Comparison of ENCODE assay signal across 9 mouse cellular contexts in genomic region chr7:34798039-34798438, GRCm38 (mm10). TPM values are rescaled to one million over a fixed set of nuclear protein-coding genes. Genes with fewer than 3 reads are reported as not detected.
A peak's percentile ranks its signal among the peaks of the same experiment; 100 is the strongest.
DNase-seq lines count a peak whose midpoint lies in the region; ATAC-seq and TF ChIP-seq lines count a peak whose summit lies in the region.
"Had no signal": no experiment of that assay in that cellular context is flagged by ENCODE, and none has a peak within 500 bp of the region (broad histone marks: within the 10 kb centered on the region; RNA-seq: fewer than 3 reads in every experiment).

No protein-coding gene starts in this region.

- H3K36me3 ChIP-seq in liver, embryonic 11.5 days (ENCODE audit: control insufficient read depth, insufficient read depth, low read length) = no peaks in the 10 kb centered on the region
- no peaks in the 10 kb centered on the region for H3K36me3 ChIP-seq in liver, postnatal 0 days (replicated peaks; ENCODE audit: insufficient read depth, low read length)
- no peaks in the 10 kb centered on the region for H3K36me3 ChIP-seq in embryonic facial prominence, embryonic 13.5 days
- H3K36me3 ChIP-seq in hindbrain, embryonic 12.5 days = no peaks in the 10 kb centered on the region
- no peaks in the 10 kb centered on the region for H3K36me3 ChIP-seq in midbrain, postnatal 0 days (ENCODE audit: insufficient read depth, low read length)

- no peak overlapping the region for H3K9ac ChIP-seq in liver, embryonic 11.5 days (ENCODE audit: low read depth, low read length)
- H3K9ac ChIP-seq in liver, postnatal 0 days (replicated peaks) = no peak overlapping the region
- H3K9ac ChIP-seq in embryonic facial prominence, embryonic 13.5 days = peak overlapping the region; percentile 27; the same call in 1 of the 2 replicates
- H3K9ac ChIP-seq in hindbrain, embryonic 12.5 days = 0 out of 2 replicates have a peak overlapping the region, but pooled peaks have one; percentile 23
- H3K9ac ChIP-seq in midbrain, postnatal 0 days (replicated peaks; ENCODE audit: low read length, poor library complexity, severe bottlenecking) = peak overlapping the region; percentile 13; the same call in 1 of the 2 replicates

- no peak for DNase-seq in liver, embryonic 11.5 days (ENCODE audit: low spot score)
- DNase-seq in liver, postnatal 0 days = no peak
- no peak for DNase-seq in midbrain, postnatal 0 days (ENCODE audit: low spot score)
- DNase-seq in thymus, postnatal 25 days = no peak
- no peak for DNase-seq in right cerebral cortex, postnatal 36 days (ENCODE audit: low spot score in 2 of 2)
- no peak for DNase-seq in right cerebral cortex, postnatal 4 days
- DNase-seq: lung, adult 2 months had no signal

- 0 out of 2 replicates have a peak, but pooled peaks have one; percentile 18 for ATAC-seq in liver, embryonic 11.5 days (replicated peaks; ENCODE audit: low FRiP score)
- ATAC-seq in liver, postnatal 0 days = no peak
- no peak for ATAC-seq in embryonic facial prominence, embryonic 13.5 days (ENCODE audit: insufficient number of reproducible peaks, insufficient read depth, low FRiP score, low TSS enrichment, low read depth)
- peak; percentile 29; the same call in 1 of the 2 replicates for ATAC-seq in hindbrain, embryonic 12.5 days (ENCODE audit: low FRiP score)
- ATAC-seq in midbrain, postnatal 0 days (ENCODE audit: low FRiP score) = 0 out of 2 replicates have a peak, but pooled peaks have one; percentile 23

- H3K4me3 ChIP-seq in liver, embryonic 11.5 days (ENCODE audit: low read depth, low read length) = no peak overlapping the region
- H3K4me3 ChIP-seq in liver, postnatal 0 days (ENCODE audit: low read depth, low read length) = no peak overlapping the region
- H3K4me3 ChIP-seq in embryonic facial prominence, embryonic 13.5 days = no peak overlapping the region
- no peak overlapping the region for H3K4me3 ChIP-seq in hindbrain, embryonic 12.5 days
- no peak overlapping the region for H3K4me3 ChIP-seq in midbrain, postnatal 0 days (ENCODE audit: low read depth, low read length)

- H3K27ac ChIP-seq in liver, embryonic 11.5 days (ENCODE audit: low read depth, low read length) = no peak overlapping the region
- H3K27ac ChIP-seq in liver, postnatal 0 days (ENCODE audit: low read depth) = no peak overlapping the region
- no peak overlapping the region for H3K27ac ChIP-seq in embryonic facial prominence, embryonic 13.5 days
- H3K27ac ChIP-seq in hindbrain, embryonic 12.5 days = peak overlapping the region; percentile 80
- 0 out of 2 replicates have a peak overlapping the region, but pooled peaks have one; percentile 18 for H3K27ac ChIP-seq in midbrain, postnatal 0 days (ENCODE audit: low read depth, low read length)

- WGBS in liver, embryonic 11.5 days = 9% methylated on average over 12 of the region's 12 CpGs
- WGBS in liver, postnatal 0 days (ENCODE audit: insufficient replicate concordance) = 16% methylated on average over 12 of the region's 12 CpGs
- WGBS in embryonic facial prominence, embryonic 13.5 days = 3% methylated on average over 12 of the region's 12 CpGs
- WGBS in hindbrain, embryonic 12.5 days = 7% methylated on average over 12 of the region's 12 CpGs
- WGBS in midbrain, postnatal 0 days = 3% methylated on average over 12 of the region's 12 CpGs

- no peak for TF ChIP-seq CTCF in liver, postnatal 0 days (IDR thresholded peaks at IDR 0.05; ENCODE audit: low read depth)
- no peak for TF ChIP-seq CTCF in midbrain, postnatal 0 days (IDR thresholded peaks at IDR 0.05)

- H3K9me3 ChIP-seq in liver, embryonic 11.5 days (ENCODE audit: control insufficient read depth, low read length) = no peaks in the 10 kb centered on the region
- H3K9me3 ChIP-seq in liver, postnatal 0 days (ENCODE audit: low read length) = no peaks in the 10 kb centered on the region
- H3K9me3 ChIP-seq in embryonic facial prominence, embryonic 13.5 days = no peaks in the 10 kb centered on the region
- no peaks in the 10 kb centered on the region for H3K9me3 ChIP-seq in hindbrain, embryonic 12.5 days (replicated peaks)
- no peaks in the 10 kb centered on the region for H3K9me3 ChIP-seq in midbrain, postnatal 0 days (ENCODE audit: low read length)

- peaks cover 5% of the 10 kb centered on the region; the same call in 1 of the 2 replicates for H3K4me1 ChIP-seq in liver, embryonic 11.5 days (replicated peaks; ENCODE audit: control insufficient read depth, insufficient read depth, low read length)
- H3K4me1 ChIP-seq in liver, postnatal 0 days (ENCODE audit: insufficient read depth) = no peaks in the 10 kb centered on the region
- peaks cover 29% of the 10 kb centered on the region for H3K4me1 ChIP-seq in embryonic facial prominence, embryonic 13.5 days
- peaks cover 37% of the 10 kb centered on the region for H3K4me1 ChIP-seq in hindbrain, embryonic 12.5 days
- peaks cover 10% of the 10 kb centered on the region; the same call in 1 of the 2 replicates for H3K4me1 ChIP-seq in midbrain, postnatal 0 days (ENCODE audit: insufficient read depth, low read length)

- peak overlapping the region; percentile 34 for H3K4me2 ChIP-seq in liver, embryonic 11.5 days
- H3K4me2 ChIP-seq in liver, postnatal 0 days (ENCODE audit: low read depth, low read length) = no peak overlapping the region
- H3K4me2 ChIP-seq in embryonic facial prominence, embryonic 13.5 days = peak overlapping the region; percentile 50
- peak overlapping the region; percentile 34 for H3K4me2 ChIP-seq in hindbrain, embryonic 12.5 days (replicated peaks)
- H3K4me2 ChIP-seq in midbrain, postnatal 0 days (ENCODE audit: low read depth, low read length, poor library complexity, severe bottlenecking) = 0 out of 2 replicates have a peak overlapping the region, but pooled peaks have one; percentile 12

- no peak for TF ChIP-seq EP300 in liver, postnatal 0 days (IDR thresholded peaks at IDR 0.05; ENCODE audit: low read depth)

- peaks cover 4% of the 10 kb centered on the region; the same call in 1 of the 2 replicates for H3K27me3 ChIP-seq in liver, embryonic 11.5 days (replicated peaks; ENCODE audit: control insufficient read depth, insufficient read depth, low read length)
- 0 out of 2 replicates have a peak, but pooled peaks cover 2% of the 10 kb centered on the region for H3K27me3 ChIP-seq in liver, postnatal 0 days (ENCODE audit: insufficient read depth, low read length)
- H3K27me3 ChIP-seq in embryonic facial prominence, embryonic 13.5 days = no peaks in the 10 kb centered on the region
- no peaks in the 10 kb centered on the region; the same call in 1 of the 2 replicates for H3K27me3 ChIP-seq in hindbrain, embryonic 12.5 days
- no peaks in the 10 kb centered on the region for H3K27me3 ChIP-seq in midbrain, postnatal 0 days (ENCODE audit: insufficient read depth, low read length)

RNA-seq across cellular contexts. Expression of gene Chst8, which starts 14.5 kb away (rescaled TPM):
- 0.75 and 0.79 TPM in 2 replicates for polyA plus RNA-seq in liver, embryonic 11.5 days (2014; fragmentation: Nextera tagmentation; extraction: Ambion mirVana)
- 0.21 and 0.47 TPM in 2 replicates for polyA plus RNA-seq in liver, postnatal 0 days (2015; fragmentation: Nextera tagmentation; extraction: Ambion mirVana)
- 3.7 and 4.0 TPM in 2 replicates for polyA plus RNA-seq in embryonic facial prominence, embryonic 13.5 days (2015; fragmentation: Nextera tagmentation; extraction: Ambion mirVana)
- 22.4 and 24.7 TPM in 2 replicates for polyA plus RNA-seq in hindbrain, embryonic 12.5 days (2016; fragmentation: Nextera tagmentation; extraction: Ambion mirVana)
- total RNA-seq in midbrain, postnatal 0 days (2014; rRNA removed) = 17.4 and 20.1 TPM in 2 replicates
- 13.5 and 16.2 TPM in 2 replicates for polyA plus RNA-seq in midbrain, postnatal 0 days (2015; fragmentation: Nextera tagmentation; extraction: Ambion mirVana)

Comparison
In these comparisons a context has a peak if more than half of its experiments do, and no peak if none do; other contexts are left out.
1. ATAC-seq: peak in liver, embryonic 11.5 days (single experiment), hindbrain, embryonic 12.5 days (single experiment) and midbrain, postnatal 0 days (single experiment); none in liver, postnatal 0 days (single experiment) and embryonic facial prominence, embryonic 13.5 days (single experiment).
2. H3K27ac ChIP-seq: peak in hindbrain, embryonic 12.5 days (single experiment) and midbrain, postnatal 0 days (single experiment); none in liver, embryonic 11.5 days (single experiment), liver, postnatal 0 days (single experiment) and embryonic facial prominence, embryonic 13.5 days (single experiment).
3. H3K9ac ChIP-seq: peak in embryonic facial prominence, embryonic 13.5 days (single experiment), hindbrain, embryonic 12.5 days (single experiment) and midbrain, postnatal 0 days (single experiment); none in liver, embryonic 11.5 days (single experiment) and liver, postnatal 0 days (single experiment).